Mouse (Mus musculus): ENCODE measurements around the gene Fopnl. TPM values are rescaled to one million over a fixed set of nuclear protein-coding genes. Genes with fewer than 3 reads are reported as not detected.

Fopnl gene
- 176 and 177 TPM in 2 replicates for polyA plus RNA-seq (2016; fragmentation: Nextera tagmentation; extraction: Ambion mirVana)

DNA sequence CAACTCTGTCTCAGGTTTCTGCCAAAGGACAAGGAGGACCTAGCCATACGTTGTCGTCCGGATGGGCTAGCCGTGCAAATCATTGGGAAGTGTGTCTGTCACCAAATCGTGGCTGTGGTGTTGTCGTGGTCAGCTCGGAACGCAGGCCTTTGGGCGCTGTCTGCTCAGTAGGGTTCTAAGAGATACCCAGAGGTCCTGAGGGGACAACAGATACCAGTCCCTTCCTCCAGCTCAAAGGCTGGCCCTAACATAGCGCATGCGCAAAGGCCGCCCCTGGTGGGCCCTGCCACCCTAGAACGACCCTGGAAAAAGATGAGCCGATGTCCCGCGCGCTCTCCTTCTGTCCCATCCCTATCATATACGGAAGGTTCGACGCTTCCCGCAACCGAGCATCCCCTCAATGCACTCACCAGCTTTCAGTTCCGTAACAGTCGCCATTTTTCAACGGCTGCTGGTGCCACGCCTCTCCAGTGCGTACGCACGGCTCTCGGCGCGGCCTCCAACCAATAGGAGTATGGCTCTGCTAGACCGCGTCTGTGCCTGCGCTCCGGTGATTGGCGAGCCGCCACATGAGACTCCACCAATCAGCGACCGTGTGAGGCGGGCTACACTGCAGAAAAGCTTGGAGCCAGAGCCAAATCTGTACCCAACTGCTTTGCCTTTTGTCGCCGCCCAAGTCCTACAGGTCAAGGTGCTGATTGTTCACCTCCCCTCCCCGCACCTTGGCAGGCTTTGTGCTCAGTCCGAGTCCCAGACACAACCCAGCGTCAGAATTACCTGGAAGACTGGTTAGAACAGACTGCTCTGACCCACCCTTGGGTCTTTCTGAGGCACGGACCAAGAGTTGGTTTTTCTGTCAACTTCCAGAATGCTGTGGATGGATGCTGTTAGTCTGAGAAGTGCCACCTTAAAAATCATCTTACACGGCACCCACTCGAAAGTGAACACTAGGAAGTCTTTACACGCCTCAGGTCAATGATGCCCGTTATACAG, at the start of gene Fopnl:
Gene Fopnl (minus strand): TSS at position 522 of the 993 bp plus-strand sequence.
- Histone ChIP-seq H3K4me1 (peaks cover 18% of the 10 kb centered on the region), H3K4me3 (replicated peaks) (peak within 1 kb of the TSS; percentile 77), H3K27ac (peak within 1 kb of the TSS; percentile 78), H3K27me3 (peaks cover 15% of the 10 kb centered on the region), H3K36me3 (replicated peaks) (peaks cover 16% of the 10 kb centered on the region), H3K9ac (peak within 1 kb of the TSS; percentile 68), H3K4me2 (peak within 1 kb of the TSS; percentile 65), H3K9me3 (no peaks in the 10 kb centered on the region)
- ATAC-seq (ENCODE audit: low FRiP score): peak; percentile 100
- WGBS: 4% methylated on average over 51 of the region's 51 CpGs

GRCm38 (mm10) chr16:14366017-14366416, 48.8 kb upstream of the Fopnl start:
- Histone ChIP-seq H3K27ac (no peak overlapping the region), H3K4me3 (replicated peaks) (no peak overlapping the region), H3K4me1 (peaks cover 9% of the 10 kb centered on the region), H3K9ac (no peak overlapping the region), H3K27me3 (no peaks in the 10 kb centered on the region), H3K4me2 (no peak overlapping the region), H3K36me3 (replicated peaks) (no peaks in the 10 kb centered on the region), H3K9me3 (no peaks in the 10 kb centered on the region)
- no peak for ATAC-seq (ENCODE audit: low FRiP score)
- no CpG with 5 or more reads among the region's 1 CpGs for WGBS

DNA sequence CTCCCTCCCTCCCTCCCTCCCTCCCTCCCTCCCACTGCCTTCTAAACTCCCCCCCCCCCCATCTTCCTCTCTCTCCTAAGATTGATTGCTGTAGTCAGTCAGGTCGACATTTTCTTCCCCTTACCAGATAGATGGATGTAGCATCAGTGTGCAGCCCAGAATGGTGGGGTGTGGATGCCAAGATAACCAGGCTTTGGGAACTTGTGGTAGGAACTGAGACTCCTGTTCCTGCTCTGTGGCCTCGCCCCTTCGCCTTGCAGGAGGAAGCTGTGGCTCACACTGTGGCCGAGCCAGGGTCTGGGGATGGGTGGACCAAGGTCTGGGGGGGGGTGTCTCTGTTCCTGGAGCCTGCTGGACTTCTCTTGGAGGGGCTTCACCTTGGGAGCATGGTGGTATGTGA, 48.3 kb upstream of the Fopnl start:
- no peaks in the 10 kb centered on the region for H3K36me3 ChIP-seq (replicated peaks)
- H3K27me3 ChIP-seq: no peaks in the 10 kb centered on the region
- H3K4me1 ChIP-seq: peaks cover 9% of the 10 kb centered on the region
- no peak overlapping the region for H3K4me2 ChIP-seq
- no peaks in the 10 kb centered on the region for H3K9me3 ChIP-seq
- ATAC-seq (ENCODE audit: low FRiP score): no peak
- H3K9ac ChIP-seq: no peak overlapping the region
- WGBS: 91% methylated on average over 4 of the region's 4 CpGs
- no peak overlapping the region for H3K4me3 ChIP-seq (replicated peaks)
- H3K27ac ChIP-seq: no peak overlapping the region

DNA sequence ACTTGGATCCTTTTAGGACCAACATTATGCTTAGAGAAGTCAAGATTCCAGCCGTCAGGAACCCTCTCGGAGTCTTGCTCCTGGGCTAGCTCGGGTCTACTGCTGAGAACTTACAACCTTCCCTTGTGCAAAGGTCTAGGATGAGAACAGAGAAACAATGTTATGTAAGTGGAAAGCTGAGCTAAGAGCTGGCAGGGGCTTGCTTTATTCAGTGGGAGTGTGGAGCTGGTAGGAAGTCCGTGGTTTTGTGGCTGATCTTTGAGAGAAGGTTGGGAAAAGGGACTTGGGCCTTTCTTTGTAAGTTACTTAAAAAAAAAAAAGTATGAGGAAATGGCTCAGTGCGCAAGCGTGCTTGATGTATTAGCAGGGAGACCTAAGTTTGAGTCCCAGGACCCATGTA, 46.9 kb upstream of the Fopnl start:
- Histone ChIP-seq H3K9ac (no peak overlapping the region), H3K9me3 (no peaks in the 10 kb centered on the region), H3K27ac (no peak overlapping the region), H3K27me3 (no peaks in the 10 kb centered on the region), H3K36me3 (replicated peaks) (no peaks in the 10 kb centered on the region), H3K4me2 (no peak overlapping the region), H3K4me1 (peaks cover 9% of the 10 kb centered on the region), H3K4me3 (replicated peaks) (no peak overlapping the region)
- WGBS: 93% methylated on average over 6 of the region's 6 CpGs
- no peak for ATAC-seq (ENCODE audit: low FRiP score)

DNA sequence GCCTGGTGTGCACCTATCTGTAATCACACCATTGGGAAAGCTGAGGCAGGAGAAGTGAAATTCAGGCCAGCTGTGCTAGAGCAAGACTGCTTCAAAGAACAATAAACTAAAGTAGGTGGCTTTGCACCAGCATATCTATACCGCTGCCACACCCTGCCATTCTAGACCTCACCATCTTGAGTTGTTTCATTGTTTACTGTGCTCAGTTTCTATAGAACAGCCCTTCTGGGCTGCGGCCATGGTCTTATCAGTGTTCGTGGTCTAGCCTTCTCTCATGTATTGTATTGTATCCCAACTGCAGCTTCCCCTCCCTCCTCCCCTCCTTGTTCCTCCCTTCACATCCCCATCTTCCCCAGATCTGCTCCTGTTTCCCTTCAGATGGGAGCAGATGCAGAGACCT, 46.3 kb upstream of the Fopnl start:
- Histone ChIP-seq H3K4me2 (no peak overlapping the region), H3K27ac (no peak overlapping the region)
- 91% methylated on average over 3 of the region's 3 CpGs for WGBS

GRCm38 (mm10) chr16:14362099-14362820, 45.1 kb upstream of the Fopnl start:
- Histone ChIP-seq H3K36me3 (replicated peaks) (no peaks in the 10 kb centered on the region), H3K4me2 (peak overlapping the region; percentile 89), H3K9me3 (no peaks in the 10 kb centered on the region), H3K4me1 (peaks cover 9% of the 10 kb centered on the region), H3K9ac (peak overlapping the region; percentile 84), H3K4me3 (replicated peaks) (peak overlapping the region; percentile 80), H3K27ac (no peak overlapping the region), H3K27me3 (no peaks in the 10 kb centered on the region)
- no peak for ATAC-seq (ENCODE audit: low FRiP score)
- WGBS: 24% methylated on average over 7 of the region's 7 CpGs

More for the DNA sequence above, 46.3 kb upstream of the Fopnl start:
- Histone ChIP-seq H3K4me1 (peaks cover 9% of the 10 kb centered on the region), H3K9me3 (no peaks in the 10 kb centered on the region), H3K36me3 (replicated peaks) (no peaks in the 10 kb centered on the region), H3K27me3 (no peaks in the 10 kb centered on the region), H3K9ac (no peak overlapping the region), H3K4me3 (replicated peaks) (no peak overlapping the region)
- no peak for ATAC-seq (ENCODE audit: low FRiP score)

- H3K27me3 ChIP-seq: no peaks in the 10 kb centered on the region
These were observed 44.3 kb upstream of the Fopnl start, which contains the start of gene Abcc1 for GRCm38 (mm10) chr16:14361362-14362098. Gene Abcc1, plus strand, starts transcription at chr16:14361558.

GRCm38 (mm10) chr16:14360931-14361330, 43.7 kb upstream of the Fopnl start:
- Histone ChIP-seq H3K4me3 (replicated peaks) (peak overlapping the region; percentile 80), H3K9ac (peak overlapping the region; percentile 84), H3K27me3 (no peaks in the 10 kb centered on the region), H3K36me3 (replicated peaks) (no peaks in the 10 kb centered on the region), H3K4me1 (peaks cover 9% of the 10 kb centered on the region), H3K4me2 (peak overlapping the region; percentile 89), H3K9me3 (no peaks in the 10 kb centered on the region), H3K27ac (no peak overlapping the region)
- WGBS: 3% methylated on average over 7 of the region's 7 CpGs
- peak; percentile 32 for ATAC-seq (ENCODE audit: low FRiP score)

More at GRCm38 (mm10) chr16:14361362-14362098, 44.3 kb upstream of the Fopnl start, which contains the start of gene Abcc1:
- Histone ChIP-seq H3K9me3 (no peaks in the 10 kb centered on the region), H3K4me3 (replicated peaks) (peak within 1 kb of the TSS; percentile 80), H3K4me1 (peaks cover 9% of the 10 kb centered on the region), H3K4me2 (peak within 1 kb of the TSS; percentile 89), H3K27ac (no peak within 1 kb of the TSS), H3K36me3 (replicated peaks) (no peaks in the 10 kb centered on the region), H3K9ac (peak within 1 kb of the TSS; percentile 84)
- under 1% methylated on average over 46 of the region's 64 CpGs for WGBS
- peak; percentile 97 for ATAC-seq (ENCODE audit: low FRiP score)

DNA sequence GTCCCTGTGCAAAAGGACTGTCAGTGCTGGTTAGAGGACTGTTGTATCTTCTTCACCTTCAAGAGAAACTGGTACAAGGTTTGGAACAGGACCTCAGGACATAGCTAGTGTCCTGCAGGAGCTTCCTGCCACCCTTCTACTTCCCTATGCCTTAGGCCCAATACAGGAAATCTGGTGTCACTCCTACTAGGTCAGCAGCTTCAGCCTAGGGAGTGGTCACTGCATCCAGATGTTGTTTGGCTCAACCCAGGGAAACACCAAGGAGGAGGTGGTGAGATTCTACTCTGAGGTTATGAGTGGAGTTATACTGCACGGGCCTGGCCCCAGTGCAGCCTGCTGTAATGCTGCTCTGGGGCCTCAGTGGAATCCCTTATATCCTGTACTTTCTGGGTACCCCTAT, 41.3 kb upstream of the Fopnl start:
- H3K27ac ChIP-seq: no peak overlapping the region
- H3K4me2 ChIP-seq: no peak overlapping the region
- ATAC-seq (ENCODE audit: low FRiP score): no peak
- H3K9me3 ChIP-seq: no peaks in the 10 kb centered on the region
- 76% methylated on average over 1 of the region's 1 CpGs for WGBS
- no peaks in the 10 kb centered on the region for H3K36me3 ChIP-seq (replicated peaks)
- no peak overlapping the region for H3K4me3 ChIP-seq (replicated peaks)
- no peaks in the 10 kb centered on the region for H3K27me3 ChIP-seq
- peaks cover 9% of the 10 kb centered on the region for H3K4me1 ChIP-seq
- H3K9ac ChIP-seq: no peak overlapping the region

DNA sequence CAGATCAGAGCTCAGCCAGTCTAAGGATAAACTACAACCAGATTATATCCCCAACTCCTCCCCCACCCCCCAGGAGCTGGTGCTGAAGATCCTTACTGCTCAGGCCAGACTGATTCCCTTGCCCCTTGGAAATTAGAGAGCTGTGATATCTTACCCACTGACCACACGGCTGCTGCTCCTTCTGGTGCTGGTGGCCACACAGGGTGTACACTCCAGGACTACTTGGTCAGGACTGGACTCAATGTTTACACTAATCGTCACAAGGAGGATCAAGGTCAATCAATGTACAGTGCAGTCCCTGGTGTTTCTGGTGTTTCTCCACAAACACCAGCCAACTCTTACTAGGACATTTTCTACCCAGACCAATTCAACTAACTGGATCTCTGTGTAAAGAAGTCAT, 40.7 kb upstream of the Fopnl start:
- ATAC-seq (ENCODE audit: low FRiP score): no peak
- Histone ChIP-seq H3K4me3 (replicated peaks) (no peak overlapping the region), H3K4me1 (peaks cover 9% of the 10 kb centered on the region), H3K9ac (no peak overlapping the region), H3K27me3 (no peaks in the 10 kb centered on the region), H3K9me3 (no peaks in the 10 kb centered on the region), H3K36me3 (replicated peaks) (no peaks in the 10 kb centered on the region), H3K4me2 (no peak overlapping the region), H3K27ac (no peak overlapping the region)
- WGBS: 90% methylated on average over 2 of the region's 2 CpGs

GRCm38 (mm10) chr16:14352663-14353062, 35.5 kb upstream of the Fopnl start:
- ATAC-seq (ENCODE audit: low FRiP score): no peak
- Histone ChIP-seq H3K9ac (no peak overlapping the region), H3K27me3 (no peaks in the 10 kb centered on the region), H3K4me2 (no peak overlapping the region), H3K4me1 (no peaks in the 10 kb centered on the region), H3K36me3 (replicated peaks) (no peaks in the 10 kb centered on the region), H3K9me3 (no peaks in the 10 kb centered on the region), H3K4me3 (replicated peaks) (no peak overlapping the region), H3K27ac (no peak overlapping the region)
- 77% methylated on average over 5 of the region's 5 CpGs for WGBS

GRCm38 (mm10) chr16:14352234-14352633, 35.0 kb upstream of the Fopnl start:
- Histone ChIP-seq H3K9ac (no peak overlapping the region), H3K4me1 (no peaks in the 10 kb centered on the region), H3K4me3 (replicated peaks) (no peak overlapping the region), H3K27me3 (no peaks in the 10 kb centered on the region), H3K27ac (no peak overlapping the region), H3K4me2 (no peak overlapping the region), H3K36me3 (replicated peaks) (no peaks in the 10 kb centered on the region), H3K9me3 (no peaks in the 10 kb centered on the region)
- WGBS: 79% methylated on average over 3 of the region's 3 CpGs
- no peak for ATAC-seq (ENCODE audit: low FRiP score)
